Mouse (Mus musculus) cortical plate, adult 2 months (tissue): Measurements from ENCODE around the gene Hnrnpa3. TPM values are rescaled to one million over a fixed set of nuclear protein-coding genes. Genes with fewer than 3 reads are reported as not detected.

Experiments
- H3K27ac ChIP-seq: fragments of 200-500 bp; 2 replicates; pipeline ENCODE4 v1.5.1; 2012; ENCODE audit warnings: low read length, control low read depth, inconsistent platforms; ENCODE audit not compliant: insufficient read depth
- H3K4me1 ChIP-seq: fragments of 200-500 bp; 2 replicates; pipeline ENCODE4 v1.6.1; 2011; ENCODE audit warnings: low read length; ENCODE audit not compliant: control insufficient read depth, insufficient read depth
- H3K4me3 ChIP-seq: fragments of 200-500 bp; 2 replicates; pipeline ENCODE4 v1.5.1; 2011; ENCODE audit warnings: mild to moderate bottlenecking, low read length, control low read depth; ENCODE audit not compliant: insufficient read depth
- CTCF ChIP-seq: fragments of 200-500 bp; IDR thresholded peaks from 2 replicates; pipeline ENCODE4 v1.5.1; 2011; ENCODE audit warnings: mild to moderate bottlenecking, control low read depth, low read length; ENCODE audit not compliant: insufficient read depth; ENCODE audit errors: extremely low read depth
- POLR2A ChIP-seq: fragments of 200-500 bp; IDR thresholded peaks from 2 replicates; pipeline ENCODE4 v1.6.1; 2011; ENCODE audit warnings: mild to moderate bottlenecking, low read length, control low read depth; ENCODE audit not compliant: insufficient read depth; ENCODE audit errors: extremely low read depth
- polyA plus RNA-seq: library from polyadenylated mRNA; depleted of rRNA; stranded (reverse); fragments of >200 nt; gene quantifications from 2 replicates; pipeline ENCODE4 v1.2.3, GENCODE M21; 2012

Hnrnpa3 gene
- polyA plus RNA-seq, 1 experiment: 199 TPM

- Histone ChIP-seq H3K4me1 (peaks cover 1% of the 10 kb centered on the region; the same call in 1 of the 2 replicates), H3K4me3 (peak overlapping the region; percentile 65), H3K27ac (peak overlapping the region; percentile 96)
- TF ChIP-seq CTCF: no peak
- TF ChIP-seq POLR2A: no peak
These were observed 962 bp upstream of the Hnrnpa3 start for GRCm38 (mm10) chr2:75657907-75658691.

GRCm38 (mm10) chr2:75659629-75659960 is 534 bp downstream of the Hnrnpa3 start:
- Histone ChIP-seq H3K4me3 (peak overlapping the region; percentile 71), H3K27ac (peak overlapping the region; percentile 71), H3K4me1 (peaks cover 1% of the 10 kb centered on the region; the same call in 1 of the 2 replicates)
- TF ChIP-seq CTCF (no peak), POLR2A (no peak)

- Histone ChIP-seq H3K4me1 (peaks cover 1% of the 10 kb centered on the region; the same call in 1 of the 2 replicates), H3K27ac (0 out of 2 replicates have a peak overlapping the region, but pooled peaks have one; percentile 71), H3K4me3 (peak overlapping the region; percentile 71)
- TF ChIP-seq CTCF: no peak
- TF ChIP-seq POLR2A: no peak
These were observed 1.3 kb downstream of the Hnrnpa3 start for GRCm38 (mm10) chr2:75660255-75660948.

GRCm38 (mm10) chr2:75661106-75661505 is 2.0 kb downstream of the Hnrnpa3 start:
- Histone ChIP-seq H3K27ac (no peak overlapping the region), H3K4me3 (no peak overlapping the region; the same call in 1 of the 2 replicates), H3K4me1 (peaks cover 1% of the 10 kb centered on the region; the same call in 1 of the 2 replicates)
- no peak for TF ChIP-seq POLR2A
- no peak for TF ChIP-seq CTCF

- no peak overlapping the region for H3K27ac ChIP-seq
- no peak for TF ChIP-seq POLR2A
- no peak for TF ChIP-seq CTCF
- H3K4me1 ChIP-seq: no peaks in the 10 kb centered on the region
- no peak overlapping the region for H3K4me3 ChIP-seq
These were observed 10.7 kb downstream of the Hnrnpa3 start for GRCm38 (mm10) chr2:75669491-75670445.

GRCm38 (mm10) chr2:75670446-75671336 is 11.6 kb downstream of the Hnrnpa3 start:
- TF ChIP-seq POLR2A (no peak), CTCF (no peak)
- H3K4me3 ChIP-seq: no peak overlapping the region
- no peaks in the 10 kb centered on the region for H3K4me1 ChIP-seq
- H3K27ac ChIP-seq: no peak overlapping the region

- H3K4me1 ChIP-seq: no peaks in the 10 kb centered on the region
These were observed 12.2 kb downstream of the Hnrnpa3 start for GRCm38 (mm10) chr2:75671337-75671660.

GRCm38 (mm10) chr2:75672561-75672960 is 13.5 kb downstream of the Hnrnpa3 start:
- TF ChIP-seq CTCF (no peak), POLR2A (no peak)
- Histone ChIP-seq H3K27ac (no peak overlapping the region), H3K4me3 (no peak overlapping the region), H3K4me1 (no peaks in the 10 kb centered on the region)

More at GRCm38 (mm10) chr2:75671337-75671660, 12.2 kb downstream of the Hnrnpa3 start:
- H3K27ac ChIP-seq: no peak overlapping the region
- no peak for TF ChIP-seq CTCF
- TF ChIP-seq POLR2A: no peak
- H3K4me3 ChIP-seq: no peak overlapping the region

GRCm38 (mm10) chr2:75676567-75676966 is 17.5 kb downstream of the Hnrnpa3 start:
- no peak for TF ChIP-seq CTCF
- no peak for TF ChIP-seq POLR2A
- Histone ChIP-seq H3K4me3 (no peak overlapping the region), H3K4me1 (no peaks in the 10 kb centered on the region), H3K27ac (no peak overlapping the region)

GRCm38 (mm10) chr2:75679947-75680346 is 20.9 kb downstream of the Hnrnpa3 start:
- no peak for TF ChIP-seq POLR2A
- Histone ChIP-seq H3K27ac (no peak overlapping the region), H3K4me3 (no peak overlapping the region), H3K4me1 (no peaks in the 10 kb centered on the region)
